Mouse (Mus musculus): ENCODE measurements around the gene Nr1d1. TPM values are rescaled to one million over a fixed set of nuclear protein-coding genes. Genes with fewer than 3 reads are reported as not detected.

Nr1d1 gene
- total and polyA plus RNA-seq, 3 experiments = 0.17 to 1.4 (median 0.25) TPM

- peak; percentile 88 for TF ChIP-seq MAX (IDR thresholded peaks at IDR 0.05; ENCODE audit: low read length)
- peak; percentile 61 for TF ChIP-seq MXI1 (IDR thresholded peaks at IDR 0.05; ENCODE audit: low read depth, low read length)
- TF ChIP-seq MYC (IDR thresholded peaks at IDR 0.05; ENCODE audit: low read depth, low read length) = peak; percentile 86
- TF ChIP-seq TCF12 (IDR thresholded peaks at IDR 0.05; ENCODE audit: low read depth, low read length) = no peak
- TF ChIP-seq BHLHE40 (IDR thresholded peaks at IDR 0.05; ENCODE audit: low read depth, low read length) = peak; percentile 47; the same call in 1 of the 2 replicates
- H3K9ac ChIP-seq (ENCODE audit: insufficient read depth, low read depth) = no peak overlapping the region
- in situ Hi-C loops (cut with MboI; ENCODE audit: low pct_ligation_motif_present, low pct_unique_long_range_greater_than_20kb, low sequenced_read_pairs) = no loop called here
- peaks cover 17% of the 10 kb centered on the region for H3K27me3 ChIP-seq (replicated peaks)
- H3K79me2 ChIP-seq (replicated peaks; ENCODE audit: control insufficient read depth, extremely low read depth, insufficient read depth, poor library complexity, severe bottlenecking) = no peaks in the 10 kb centered on the region
- no peak overlapping the region for H3K27ac ChIP-seq (ENCODE audit: insufficient read depth, low read depth)
- H3K4me1 ChIP-seq (ENCODE audit: control insufficient read depth in 1 of 2, insufficient read depth in 2 of 2) = peaks cover 34 to 53% of the 10 kb centered on the region in 2 experiments
- H3K9me3 ChIP-seq (replicated peaks; ENCODE audit: low read length) = no peaks in the 10 kb centered on the region
- no peak for DNase-seq (ENCODE audit: extremely low read depth)
- H3K36me3 ChIP-seq (replicated peaks in 1 of 2; ENCODE audit: control insufficient read depth in 1 of 2, insufficient read depth in 1 of 2, low read length in 1 of 2) = peaks cover 0 to 14% of the 10 kb centered on the region in 2 experiments
- dilution Hi-C loops (cut with MboI; ENCODE audit: extremely low pct_ligation_motif_present, extremely low pct_unique_long_range_greater_than_20kb, low sequenced_read_pairs) = no loop called here
- H3K4me2 ChIP-seq (ENCODE audit: insufficient read depth, low read depth, poor library complexity, severe bottlenecking) = no peak overlapping the region
- H3K4me3 ChIP-seq (replicated peaks in 1 of 3; ENCODE audit: low read depth in 2 of 3, low read length in 2 of 3, poor library complexity in 1 of 3) = no peak overlapping the region
Measured at GRCm38 (mm10) chr11:98772667-98773171, 2.4 kb downstream of the Nr1d1 start.

GRCm38 (mm10) chr11:98771844-98772525, 3.1 kb downstream of the Nr1d1 start:
- Histone ChIP-seq H3K36me3 (replicated peaks in 1 of 2; ENCODE audit: control insufficient read depth in 1 of 2, insufficient read depth in 1 of 2, low read length in 1 of 2) (peaks cover 0 to 14% of the 10 kb centered on the region in 2 experiments), H3K4me3 (replicated peaks in 1 of 3; ENCODE audit: low read depth in 2 of 3, low read length in 2 of 3, poor library complexity in 1 of 3) (no peak overlapping the region), H3K27me3 (replicated peaks) (peaks cover 17% of the 10 kb centered on the region), H3K4me1 (ENCODE audit: control insufficient read depth in 1 of 2, insufficient read depth in 2 of 2) (peaks cover 37 to 54% of the 10 kb centered on the region in 2 experiments), H3K27ac (ENCODE audit: insufficient read depth, low read depth) (no peak overlapping the region), H3K79me2 (replicated peaks; ENCODE audit: control insufficient read depth, extremely low read depth, insufficient read depth, poor library complexity, severe bottlenecking) (no peaks in the 10 kb centered on the region), H3K9me3 (replicated peaks; ENCODE audit: low read length) (no peaks in the 10 kb centered on the region), H3K4me2 (ENCODE audit: insufficient read depth, low read depth, poor library complexity, severe bottlenecking) (no peak overlapping the region), H3K9ac (ENCODE audit: insufficient read depth, low read depth) (no peak overlapping the region)
- no peak for DNase-seq (ENCODE audit: extremely low read depth)
- no peak for TF ChIP-seq MXI1 (IDR thresholded peaks at IDR 0.05; ENCODE audit: low read depth, low read length)
- no peak for TF ChIP-seq E2F4 (IDR thresholded peaks at IDR 0.05; ENCODE audit: insufficient replicate concordance, low read depth, low read length)
- TF ChIP-seq HCFC1 (IDR thresholded peaks at IDR 0.05; ENCODE audit: low read depth, low read length) = no peak
- no peak for TF ChIP-seq MEF2A (IDR thresholded peaks at IDR 0.05; ENCODE audit: borderline replicate concordance, low read depth, low read length)
- TF ChIP-seq KAT2A (IDR thresholded peaks at IDR 0.05; ENCODE audit: insufficient replicate concordance, low read length) = no peak
- TF ChIP-seq ZKSCAN1 (IDR thresholded peaks at IDR 0.05; ENCODE audit: borderline replicate concordance, low read depth, low read length) = no peak
- no peak for TF ChIP-seq RAD21 (IDR thresholded peaks at IDR 0.05; ENCODE audit: low read depth, low read length)
- in situ Hi-C loops (cut with MboI; ENCODE audit: low pct_ligation_motif_present, low pct_unique_long_range_greater_than_20kb, low sequenced_read_pairs) = no loop called here
- dilution Hi-C loops (cut with MboI; ENCODE audit: extremely low pct_ligation_motif_present, extremely low pct_unique_long_range_greater_than_20kb, low sequenced_read_pairs) = no loop called here

GRCm38 (mm10) chr11:98771131-98771530, 4.0 kb downstream of the Nr1d1 start:
- DNase-seq (ENCODE audit: extremely low read depth) = no peak
- Histone ChIP-seq H3K4me2 (ENCODE audit: insufficient read depth, low read depth, poor library complexity, severe bottlenecking) (no peak overlapping the region), H3K79me2 (replicated peaks; ENCODE audit: control insufficient read depth, extremely low read depth, insufficient read depth, poor library complexity, severe bottlenecking) (no peaks in the 10 kb centered on the region), H3K27ac (ENCODE audit: insufficient read depth, low read depth) (no peak overlapping the region), H3K27me3 (replicated peaks) (peaks cover 15% of the 10 kb centered on the region), H3K9ac (ENCODE audit: insufficient read depth, low read depth) (no peak overlapping the region), H3K4me3 (replicated peaks in 1 of 3; ENCODE audit: low read depth in 2 of 3, low read length in 2 of 3, poor library complexity in 1 of 3) (no peak overlapping the region), H3K4me1 (ENCODE audit: control insufficient read depth in 1 of 2, insufficient read depth in 2 of 2) (peaks cover 39 to 52% of the 10 kb centered on the region in 2 experiments), H3K9me3 (replicated peaks; ENCODE audit: low read length) (no peaks in the 10 kb centered on the region), H3K36me3 (replicated peaks in 1 of 2; ENCODE audit: control insufficient read depth in 1 of 2, insufficient read depth in 1 of 2, low read length in 1 of 2) (peaks cover 0 to 14% of the 10 kb centered on the region in 2 experiments)
- TF ChIP-seq RCOR1 (conservative IDR thresholded peaks at IDR 0.05; ENCODE audit: low read depth, low read length) (no peak), SMC3 (IDR thresholded peaks at IDR 0.05; ENCODE audit: low read depth, low read length) (no peak), HCFC1 (IDR thresholded peaks at IDR 0.05; ENCODE audit: low read depth, low read length) (no peak), MYC (IDR thresholded peaks at IDR 0.05; ENCODE audit: low read depth, low read length) (no peak), NRF1 (IDR thresholded peaks at IDR 0.05; ENCODE audit: low read depth, low read length) (no peak), MAZ (IDR thresholded peaks at IDR 0.05; ENCODE audit: low read depth, low read length) (no peak), CHD2 (IDR thresholded peaks at IDR 0.05; ENCODE audit: low read length) (no peak), USF2 (conservative IDR thresholded peaks at IDR 0.05; ENCODE audit: low read depth, low read length) (no peak), ETS1 (conservative IDR thresholded peaks at IDR 0.05; ENCODE audit: low read depth, low read length) (no peak), E2F4 (IDR thresholded peaks at IDR 0.05; ENCODE audit: insufficient replicate concordance, low read depth, low read length) (no peak), KAT2A (IDR thresholded peaks at IDR 0.05; ENCODE audit: insufficient replicate concordance, low read length) (no peak), POLR2AphosphoS2 (IDR thresholded peaks at IDR 0.05; ENCODE audit: low read depth, low read length) (no peak), USF1 (IDR thresholded peaks at IDR 0.05; ENCODE audit: low read depth, low read length) (no peak), NELFE (IDR thresholded peaks at IDR 0.05; ENCODE audit: low read depth, low read length) (no peak), EP300 (IDR thresholded peaks at IDR 0.05; ENCODE audit: low read length) (no peak), CTCF (conservative IDR thresholded peaks at IDR 0.05 in 1 of 2, IDR thresholded peaks at IDR 0.05 in 1 of 2; ENCODE audit: low read depth in 2 of 2, low read length in 2 of 2) (no peak)
- dilution Hi-C loops (cut with MboI; ENCODE audit: extremely low pct_ligation_motif_present, extremely low pct_unique_long_range_greater_than_20kb, low sequenced_read_pairs) = no loop called here
- in situ Hi-C loops (cut with MboI; ENCODE audit: low pct_ligation_motif_present, low pct_unique_long_range_greater_than_20kb, low sequenced_read_pairs) = no loop called here
